In the genomic region with DNA sequence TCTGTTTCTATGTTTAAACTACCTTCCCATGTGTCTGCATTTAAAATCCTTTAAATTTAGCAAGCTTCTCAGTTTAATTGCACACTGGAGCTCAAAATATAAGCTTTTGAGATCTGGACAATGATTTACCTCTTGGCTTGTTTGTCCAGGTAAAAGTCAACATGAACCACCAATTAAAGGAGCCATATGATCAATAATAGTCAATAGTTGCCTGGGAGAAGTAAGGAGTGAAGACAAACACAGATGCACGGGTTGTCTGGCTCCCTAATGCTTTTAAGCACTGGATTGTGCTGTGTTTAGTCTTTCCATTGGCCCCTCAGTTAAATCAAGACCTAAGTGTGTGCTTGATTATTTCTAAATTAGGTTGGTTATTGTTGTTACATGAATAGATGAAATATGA, we compare ENCODE assay signal across 31 mouse cellular contexts. TPM values are rescaled to one million over a fixed set of nuclear protein-coding genes. Genes with fewer than 3 reads are reported as not detected.
DNase-seq lines count a peak whose midpoint lies in the region; ATAC-seq and TF ChIP-seq lines count a peak whose summit lies in the region.
"Had no signal": no experiment of that assay in that cellular context is flagged by ENCODE, and none has a peak within 500 bp of the region (broad histone marks: within the 10 kb centered on the region; RNA-seq: fewer than 3 reads in every experiment).

No protein-coding gene starts in this region.

- no peak overlapping the region for H3K27ac ChIP-seq in liver, embryonic 13.5 days
- peak overlapping the region; percentile 68; the same call in 1 of the 2 replicates for H3K27ac ChIP-seq in liver, postnatal 0 days (ENCODE audit: low read depth)
- no peak overlapping the region for H3K27ac ChIP-seq in gastrocnemius, adult 2 months
- no peak overlapping the region for H3K27ac ChIP-seq in heart, embryonic 12.5 days (ENCODE audit: poor library complexity, severe bottlenecking)
- H3K27ac ChIP-seq: embryonic facial prominence, embryonic 10.5 days; embryonic facial prominence, embryonic 13.5 days; forebrain, embryonic 12.5 days; forebrain, embryonic 15.5 days; heart, adult 2 months; heart, embryonic 10.5 days; hindbrain, embryonic 12.5 days; hindbrain, embryonic 15.5 days had no signal

- no peak for DNase-seq in cerebellum, postnatal 36 days
- DNase-seq in cerebellum, adult 9-11 months, result peak; percentile 8
- no peak for DNase-seq in cerebellum, postnatal 25 days
- no peak for DNase-seq in liver, embryonic 13.5 days
- no peak for DNase-seq in liver, postnatal 0 days
- DNase-seq in gastrocnemius, adult 2 months, result no peak
- DNase-seq: adrenal gland, adult 8-10 months; adrenal gland, postnatal 25 days; embryo, embryonic 11 days; gastrocnemius, postnatal 10 days; gastrocnemius, postnatal 36 days; heart, adult 2 months had no signal

- intact Hi-C loops in gastrocnemius, adult 2 months (cut with DNase I), result no loop called here

- WGBS in liver, embryonic 13.5 days (ENCODE audit: insufficient replicate concordance), result 27% methylated on average over 1 of the region's 1 CpGs
- WGBS in liver, postnatal 0 days (ENCODE audit: insufficient replicate concordance), result 59% methylated on average over 1 of the region's 1 CpGs
- WGBS in heart, embryonic 12.5 days, result 67% methylated on average over 1 of the region's 1 CpGs

- H3K4me3 ChIP-seq in liver, embryonic 13.5 days (replicated peaks), result no peak overlapping the region
- no peak overlapping the region for H3K4me3 ChIP-seq in liver, postnatal 0 days (ENCODE audit: low read depth, low read length)
- H3K4me3 ChIP-seq in gastrocnemius, adult 2 months, result no peak overlapping the region
- H3K4me3 ChIP-seq in heart, embryonic 12.5 days, result no peak overlapping the region
- H3K4me3 ChIP-seq: embryonic facial prominence, embryonic 10.5 days; embryonic facial prominence, embryonic 13.5 days; erythroblast, embryonic 14.5 days; forebrain, embryonic 12.5 days; forebrain, embryonic 15.5 days; heart, adult 2 months; heart, embryonic 10.5 days; hindbrain, embryonic 12.5 days; hindbrain, embryonic 15.5 days had no signal

- H3K4me2 ChIP-seq in liver, embryonic 13.5 days, result no peak overlapping the region
- no peak overlapping the region for H3K4me2 ChIP-seq in liver, postnatal 0 days (ENCODE audit: low read depth, low read length)
- H3K4me2 ChIP-seq in heart, embryonic 12.5 days, result no peak overlapping the region
- H3K4me2 ChIP-seq: embryonic facial prominence, embryonic 13.5 days; forebrain, embryonic 12.5 days; forebrain, embryonic 15.5 days; hindbrain, embryonic 12.5 days; hindbrain, embryonic 15.5 days had no signal

- no peaks in the 10 kb centered on the region for H3K4me1 ChIP-seq in liver, embryonic 13.5 days (replicated peaks)
- H3K4me1 ChIP-seq in liver, postnatal 0 days (ENCODE audit: insufficient read depth), result no peaks in the 10 kb centered on the region
- no peaks in the 10 kb centered on the region for H3K4me1 ChIP-seq in heart, embryonic 12.5 days (replicated peaks)
- H3K4me1 ChIP-seq: embryonic facial prominence, embryonic 10.5 days; embryonic facial prominence, embryonic 13.5 days; forebrain, embryonic 12.5 days; forebrain, embryonic 15.5 days; heart, embryonic 10.5 days; hindbrain, embryonic 12.5 days; hindbrain, embryonic 15.5 days had no signal

- ATAC-seq in cerebellum, adult (ENCODE audit: insufficient number of reproducible peaks, low FRiP score, low TSS enrichment), result peak; percentile 26; the same call in 1 of the 2 replicates
- ATAC-seq in liver, embryonic 13.5 days (ENCODE audit: low read depth), result peak; percentile 66
- ATAC-seq in liver, postnatal 0 days, result peak; percentile 94
- ATAC-seq in heart, embryonic 12.5 days (ENCODE audit: insufficient number of reproducible peaks, low FRiP score), result no peak
- ATAC-seq: activated CD4-positive, CD25-positive, alpha-beta regulatory T cell, adult 4 months; forebrain, embryonic 15.5 days had no signal

- H3K9ac ChIP-seq in liver, embryonic 13.5 days, result no peak overlapping the region
- no peak overlapping the region for H3K9ac ChIP-seq in liver, postnatal 0 days (replicated peaks)
- H3K9ac ChIP-seq in heart, embryonic 12.5 days, result no peak overlapping the region
- H3K9ac ChIP-seq: embryonic facial prominence, embryonic 13.5 days; forebrain, embryonic 12.5 days; forebrain, embryonic 15.5 days; hindbrain, embryonic 12.5 days; hindbrain, embryonic 15.5 days had no signal

- no peaks in the 10 kb centered on the region for H3K9me3 ChIP-seq in liver, embryonic 13.5 days (replicated peaks)
- H3K9me3 ChIP-seq in liver, postnatal 0 days (ENCODE audit: low read length), result no peaks in the 10 kb centered on the region
- no peaks in the 10 kb centered on the region; the same call in 1 of the 2 replicates for H3K9me3 ChIP-seq in heart, embryonic 12.5 days (replicated peaks)
- H3K9me3 ChIP-seq: embryonic facial prominence, embryonic 10.5 days; embryonic facial prominence, embryonic 13.5 days; forebrain, embryonic 12.5 days; forebrain, embryonic 15.5 days; heart, embryonic 10.5 days; hindbrain, embryonic 15.5 days had no signal

- peak; percentile 41; the same call in 1 of the 2 replicates for TF ChIP-seq EP300 in liver, postnatal 0 days (IDR thresholded peaks at IDR 0.05; ENCODE audit: low read depth)

- H3K36me3 ChIP-seq in liver, embryonic 13.5 days, result no peaks in the 10 kb centered on the region
- no peaks in the 10 kb centered on the region for H3K36me3 ChIP-seq in liver, postnatal 0 days (replicated peaks; ENCODE audit: insufficient read depth, low read length)
- no peaks in the 10 kb centered on the region for H3K36me3 ChIP-seq in heart, embryonic 12.5 days
- H3K36me3 ChIP-seq: embryonic facial prominence, embryonic 10.5 days; embryonic facial prominence, embryonic 13.5 days; forebrain, embryonic 12.5 days; forebrain, embryonic 15.5 days; heart, embryonic 10.5 days; hindbrain, embryonic 12.5 days; hindbrain, embryonic 15.5 days had no signal

- TF ChIP-seq CTCF in liver, postnatal 0 days (IDR thresholded peaks at IDR 0.05; ENCODE audit: low read depth), result no peak
- no peak for TF ChIP-seq CTCF in gastrocnemius, adult 2 months (IDR thresholded peaks at IDR 0.05)

- H3K27me3 ChIP-seq in liver, embryonic 13.5 days, result no peaks in the 10 kb centered on the region
- no peaks in the 10 kb centered on the region for H3K27me3 ChIP-seq in liver, postnatal 0 days (ENCODE audit: insufficient read depth, low read length)
- H3K27me3 ChIP-seq in heart, embryonic 12.5 days (replicated peaks), result no peaks in the 10 kb centered on the region
- H3K27me3 ChIP-seq: embryonic facial prominence, embryonic 13.5 days; forebrain, embryonic 12.5 days; forebrain, embryonic 15.5 days; hindbrain, embryonic 12.5 days; hindbrain, embryonic 15.5 days had no signal

RNA-seq across cellular contexts. Expression of a gene that starts 33.3 kb away (rescaled TPM):
- not detected in 2 replicates for polyA plus RNA-seq in liver, embryonic 13.5 days (2015; fragmentation: Nextera tagmentation; extraction: Ambion mirVana)
- polyA plus RNA-seq in liver, postnatal 0 days (2015; fragmentation: Nextera tagmentation; extraction: Ambion mirVana), result not detected in 2 replicates
- total RNA-seq in gastrocnemius, adult 2 months (2021), result not detected
- not detected in 2 replicates for polyA plus RNA-seq in heart, embryonic 12.5 days (2016; fragmentation: Nextera tagmentation; extraction: Ambion mirVana)
- total RNA-seq: adrenal gland, adult 8-10 months; adrenal gland, postnatal 25 days; ES-E14; gastrocnemius, postnatal 10 days; gastrocnemius, postnatal 36 days; granulocyte monocyte progenitor cell, adult 5-6 weeks; heart, adult 2 months; heart, postnatal 25 days; hematopoietic stem cell, adult 5-6 weeks had no signal
- polyA plus RNA-seq: activated CD4-positive, CD25-positive, alpha-beta regulatory T cell, adult 4 months; cortical plate, adult 2 months; embryonic facial prominence, embryonic 10.5 days; embryonic facial prominence, embryonic 13.5 days; erythroblast, embryonic 14.5 days; forebrain, embryonic 12.5 days; forebrain, embryonic 15.5 days; heart, adult 2 months; heart, embryonic 10.5 days; heart, embryonic 14.5 days; heart, postnatal 0 days; hindbrain, embryonic 12.5 days; hindbrain, embryonic 15.5 days; intestine, embryonic 14.5 days had no signal
